Mouse (Mus musculus) lung, postnatal 0 days (tissue): ENCODE results near the gene Ptpro. TPM values are rescaled to one million over a fixed set of nuclear protein-coding genes. Genes with fewer than 3 reads are reported as not detected.

ENCODE experiments used
- ATAC-seq: fragments of 200-750 bp; cut with Nextera tagmentation; 2 replicates; pipeline ENCODE4 v1.8.0; 2017; ENCODE audit warnings: moderate library complexity
- DNase-seq: peaks from one replicate; pipeline ENCODE4 v3.0.0-alpha.2; 2016; ENCODE audit warnings: low spot score
- H3K27ac ChIP-seq: fragments of 300-500 bp; sonication (generic); 2 replicates; pipeline ENCODE4 v1.5.1; 2014; ENCODE audit warnings: antibody characterized with exemption, mild to moderate bottlenecking, low read length, mixed read lengths
- H3K27me3 ChIP-seq: fragments of 300-500 bp; sonication (generic); replicated peaks from 2 replicates; pipeline ENCODE4 v1.6.1; 2014; ENCODE audit warnings: low read length, mixed read lengths; ENCODE audit not compliant: insufficient read depth
- H3K36me3 ChIP-seq: fragments of 300-500 bp; sonication (generic); 2 replicates; pipeline ENCODE4 v1.6.1; 2014; ENCODE audit warnings: low read length, mixed read lengths; ENCODE audit not compliant: insufficient read depth
- H3K4me1 ChIP-seq: fragments of 300-500 bp; sonication (generic); 2 replicates; pipeline ENCODE4 v1.6.1; 2014; ENCODE audit warnings: antibody characterized with exemption, low read depth, low read length, mixed read lengths; ENCODE audit not compliant: insufficient read depth
- H3K4me2 ChIP-seq: fragments of 300-500 bp; sonication (generic); replicated peaks from 2 replicates; pipeline ENCODE4 v1.6.1; 2014; ENCODE audit warnings: low read depth, mild to moderate bottlenecking, low read length, moderate library complexity, mixed read lengths
- H3K4me3 ChIP-seq: fragments of 300-500 bp; sonication (generic); 2 replicates; pipeline ENCODE4 v1.5.1; 2014; ENCODE audit warnings: low read depth, low read length
- H3K9ac ChIP-seq: fragments of 300-500 bp; sonication (generic); replicated peaks from 2 replicates; pipeline ENCODE4 v1.6.1; 2014; ENCODE audit warnings: low read depth, mild to moderate bottlenecking
- H3K9me3 ChIP-seq: fragments of 300-500 bp; sonication (generic); 2 replicates; pipeline ENCODE4 v1.6.1; 2016; ENCODE audit warnings: low read length, mixed read lengths
- CTCF ChIP-seq: IDR thresholded peaks from 2 replicates; pipeline ENCODE4 v1.5.1; 2016; ENCODE audit warnings: antibody characterized with exemption, mild to moderate bottlenecking
- EP300 ChIP-seq: IDR thresholded peaks from 2 replicates; pipeline ENCODE4 v1.6.1; 2016; ENCODE audit warnings: antibody characterized with exemption, mild to moderate bottlenecking, control low read depth
- WGBS: fragments of 180-500 bp; shearing (Covaris S2); extraction: QIAGEN DNeasy Blood & Tissue Kit; methylation state at CpG from one replicate; pipeline ENCODE4 v1.1.7; 2014; 5-methylcytosine and 5-hydroxymethylcytosine counted together
- polyA plus RNA-seq: library from polyadenylated mRNA; unstranded; fragments of >200 nt; fragmentation: Nextera tagmentation; extraction: Ambion mirVana; gene quantifications from 2 replicates; pipeline ENCODE4 v1.2.1, GENCODE M21; 2015

Gene Ptpro
- polyA plus RNA-seq, 1 experiment from 2014 or later: 1.6 TPM

DNA sequence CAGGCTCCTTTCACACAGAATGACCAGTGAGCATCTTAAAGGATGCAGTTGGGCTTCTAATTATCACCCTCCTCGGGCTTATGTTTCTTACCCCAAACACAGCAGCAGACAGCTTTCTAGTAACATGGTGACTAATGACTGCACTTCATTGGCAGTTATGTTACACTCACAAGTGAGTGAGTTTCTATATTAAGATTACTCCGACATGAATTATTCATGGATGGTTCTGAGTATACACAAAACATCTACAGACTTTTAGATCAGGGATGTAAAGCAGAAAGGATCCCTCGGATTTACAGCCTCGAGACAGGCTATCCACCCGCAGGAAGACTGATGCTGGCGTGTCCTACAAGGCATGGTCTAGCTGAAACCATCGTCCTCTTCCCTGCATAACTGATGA, 230.8 kb downstream of the Ptpro start:
- no peak overlapping the region for H3K27ac ChIP-seq
- H3K9me3 ChIP-seq: no peaks in the 10 kb centered on the region
- H3K9ac ChIP-seq: no peak overlapping the region
- no peaks in the 10 kb centered on the region for H3K27me3 ChIP-seq
- H3K4me2 ChIP-seq: no peak overlapping the region
- no peak overlapping the region for H3K4me3 ChIP-seq
- WGBS: 85% methylated on average over 7 of the region's 7 CpGs
- no peaks in the 10 kb centered on the region; the same call in 1 of the 2 replicates for H3K36me3 ChIP-seq
- TF ChIP-seq CTCF: no peak
- TF ChIP-seq EP300: no peak
- DNase-seq (no peak), ATAC-seq (no peak)
- H3K4me1 ChIP-seq: no peaks in the 10 kb centered on the region

DNA sequence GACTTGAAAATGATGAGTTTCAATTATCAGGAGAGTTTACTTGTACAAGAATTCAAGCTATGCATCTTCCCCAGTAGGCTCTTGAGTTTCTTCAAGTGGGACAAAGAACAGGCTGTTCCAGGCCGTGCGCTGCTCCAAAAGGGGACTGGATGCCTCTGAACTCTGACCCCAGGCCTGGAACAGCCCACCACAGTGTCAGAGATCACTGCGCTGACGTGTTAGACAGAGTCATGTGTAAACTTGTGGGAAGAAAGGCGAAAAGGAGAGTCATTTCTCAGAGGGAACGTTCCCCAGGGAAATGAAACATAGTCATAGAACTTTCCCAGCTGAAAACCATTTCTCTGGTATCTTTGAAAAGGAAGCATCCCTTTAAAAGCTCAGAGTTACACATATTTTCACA, 235.3 kb downstream of the Ptpro start:
- Histone ChIP-seq H3K27ac (no peak overlapping the region), H3K4me3 (no peak overlapping the region), H3K36me3 (no peaks in the 10 kb centered on the region), H3K9ac (no peak overlapping the region), H3K9me3 (no peaks in the 10 kb centered on the region), H3K4me2 (no peak overlapping the region), H3K4me1 (no peaks in the 10 kb centered on the region), H3K27me3 (no peaks in the 10 kb centered on the region)
- 41% methylated on average over 6 of the region's 6 CpGs for WGBS
- TF ChIP-seq EP300 (peak; percentile 78; the same call in 1 of the 2 replicates), CTCF (no peak)
- ATAC-seq (peak; percentile 92), DNase-seq (peak; percentile 68)

DNA sequence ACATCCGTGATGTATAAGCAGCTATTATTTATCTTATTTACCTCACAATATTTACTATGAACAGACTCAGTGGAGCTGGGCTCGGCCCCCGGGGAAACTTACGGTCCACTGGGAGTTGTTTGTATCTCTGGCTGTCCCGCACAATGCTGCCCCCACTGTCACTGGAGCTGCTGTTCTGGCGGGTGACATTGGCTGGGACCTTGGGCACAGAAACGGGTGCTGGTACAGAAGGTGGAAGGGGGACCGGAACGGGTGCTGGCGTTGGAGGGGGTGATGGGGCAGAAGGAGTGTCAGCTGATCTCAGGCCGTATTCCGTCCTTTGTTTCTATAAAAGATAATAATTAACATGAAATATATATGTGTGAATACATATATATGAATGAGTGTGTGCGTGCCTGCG, 238.0 kb downstream of the Ptpro start:
- H3K4me2 ChIP-seq: no peak overlapping the region
- no peaks in the 10 kb centered on the region for H3K9me3 ChIP-seq
- no peaks in the 10 kb centered on the region for H3K27me3 ChIP-seq
- H3K27ac ChIP-seq: no peak overlapping the region
- no peak overlapping the region for H3K4me3 ChIP-seq
- TF ChIP-seq CTCF (no peak), EP300 (no peak)
- H3K4me1 ChIP-seq: no peaks in the 10 kb centered on the region
- WGBS: 84% methylated on average over 14 of the region's 14 CpGs
- ATAC-seq (no peak), DNase-seq (no peak)
- no peak overlapping the region for H3K9ac ChIP-seq
- no peaks in the 10 kb centered on the region for H3K36me3 ChIP-seq

DNA sequence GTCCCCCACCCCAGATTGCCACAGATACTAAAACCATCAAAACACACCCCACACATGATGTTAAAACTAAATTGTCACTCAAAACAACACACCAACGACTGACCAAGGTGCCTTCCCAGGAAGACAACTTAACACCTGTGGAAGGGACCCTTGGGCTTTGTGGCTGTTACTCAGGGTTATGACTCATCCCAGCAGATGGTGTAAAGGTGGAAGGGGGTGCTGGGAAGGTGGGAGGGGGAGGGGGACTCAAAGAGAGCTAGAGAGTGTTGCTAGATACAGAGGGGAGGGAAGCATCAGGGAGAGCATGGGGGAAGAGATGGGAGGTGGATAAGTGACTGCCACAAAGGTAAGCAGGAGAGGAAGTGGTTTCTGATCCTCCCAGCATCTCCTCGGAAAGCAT, 239.5 kb downstream of the Ptpro start:
- DNase-seq: no peak
- no peaks in the 10 kb centered on the region for H3K4me1 ChIP-seq
- H3K4me2 ChIP-seq: no peak overlapping the region
- no peaks in the 10 kb centered on the region for H3K9me3 ChIP-seq
- H3K9ac ChIP-seq: no peak overlapping the region
- ATAC-seq: no peak
- no peak for TF ChIP-seq CTCF
- no peak for TF ChIP-seq EP300
- H3K27ac ChIP-seq: no peak overlapping the region
- H3K27me3 ChIP-seq: no peaks in the 10 kb centered on the region
- 53% methylated on average over 2 of the region's 2 CpGs for WGBS
- no peaks in the 10 kb centered on the region for H3K36me3 ChIP-seq
- no peak overlapping the region for H3K4me3 ChIP-seq

DNA sequence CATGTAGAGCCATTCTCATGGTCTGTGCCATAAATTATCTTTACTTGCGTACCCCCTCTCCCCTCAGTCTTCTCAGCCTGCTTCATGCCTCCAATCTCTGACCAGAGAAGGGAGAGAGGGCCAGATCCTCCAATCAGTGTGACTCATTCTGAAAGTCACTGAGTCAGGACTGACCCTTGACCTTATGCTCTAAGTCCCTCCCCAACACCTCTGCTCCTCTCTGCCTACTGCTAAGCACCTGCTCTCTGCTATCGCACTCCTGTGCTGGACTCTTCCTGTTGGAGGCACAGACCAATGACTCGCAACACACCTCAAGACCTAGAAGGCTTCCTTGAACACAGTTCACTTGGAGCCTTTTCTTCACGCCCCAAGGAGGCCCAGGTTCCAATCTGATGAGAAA, 240.5 kb downstream of the Ptpro start:
- no peak for TF ChIP-seq EP300
- no peak for TF ChIP-seq CTCF
- no peak overlapping the region for H3K9ac ChIP-seq
- H3K36me3 ChIP-seq: no peaks in the 10 kb centered on the region
- H3K4me2 ChIP-seq: no peak overlapping the region
- H3K27ac ChIP-seq: no peak overlapping the region
- H3K9me3 ChIP-seq: no peaks in the 10 kb centered on the region
- H3K27me3 ChIP-seq: no peaks in the 10 kb centered on the region
- no peak overlapping the region for H3K4me3 ChIP-seq
- 90% methylated on average over 4 of the region's 4 CpGs for WGBS
- DNase-seq (no peak), ATAC-seq (no peak)
- no peaks in the 10 kb centered on the region for H3K4me1 ChIP-seq

DNA sequence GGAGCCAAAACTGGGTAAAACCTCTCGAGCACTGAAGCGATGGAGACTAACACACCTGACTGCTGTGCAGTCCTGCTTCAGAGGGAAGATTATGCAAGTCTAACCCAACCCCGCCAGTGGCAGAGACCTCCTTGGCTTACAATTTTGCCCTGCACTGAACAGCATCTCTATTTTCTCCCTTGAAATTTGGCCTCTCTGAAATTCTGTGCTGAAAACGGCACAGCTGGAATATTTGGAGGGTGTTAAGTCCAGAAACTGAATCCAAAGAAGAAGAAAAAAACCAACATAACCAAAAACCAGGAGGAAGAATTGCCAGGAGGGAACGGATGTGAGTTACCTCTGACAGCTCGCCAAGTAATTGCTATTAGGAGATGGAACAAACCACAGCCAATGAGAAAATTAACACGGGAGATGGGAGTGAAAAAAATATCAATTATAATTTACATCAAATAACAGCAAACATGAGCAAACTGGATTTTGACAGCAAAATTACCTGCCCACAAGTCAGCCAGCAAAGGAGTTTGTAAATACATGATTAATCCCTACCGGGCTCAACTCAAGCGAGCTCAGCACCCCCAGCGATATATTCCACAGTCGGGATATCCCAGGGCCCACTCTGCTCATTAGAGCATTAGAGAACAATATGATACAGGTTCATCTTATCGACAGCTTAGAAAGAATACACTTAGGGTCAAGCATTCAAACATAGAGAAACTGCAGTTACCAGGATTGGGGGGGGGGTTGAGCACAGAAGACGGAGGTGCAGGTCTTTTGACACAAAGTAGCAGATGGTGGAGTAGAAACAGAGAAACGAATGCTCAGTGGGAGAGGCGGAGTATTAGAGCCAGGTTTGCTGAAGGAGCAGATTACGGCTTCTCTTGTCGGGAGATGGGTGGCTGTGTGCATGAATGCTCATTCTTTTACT, 241.4 kb downstream of the Ptpro start:
- 91% methylated on average over 17 of the region's 17 CpGs for WGBS

More for the DNA sequence above, 241.4 kb downstream of the Ptpro start:
- Histone ChIP-seq H3K9me3 (no peaks in the 10 kb centered on the region), H3K27ac (no peak overlapping the region), H3K4me1 (no peaks in the 10 kb centered on the region), H3K9ac (no peak overlapping the region), H3K36me3 (no peaks in the 10 kb centered on the region), H3K27me3 (no peaks in the 10 kb centered on the region), H3K4me2 (no peak overlapping the region), H3K4me3 (no peak overlapping the region)
- TF ChIP-seq CTCF (no peak), EP300 (no peak)
- no peak for DNase-seq
- ATAC-seq: no peak
